Mouse (Mus musculus) frontal cortex, adult (tissue): ENCODE measurements around the gene Glis2.

Experiments
- ATAC-seq: cut with Nextera tagmentation; 2 replicates; pipeline ENCODE4 v1.9.2; 2017; ENCODE audit warnings: mild to moderate bottlenecking, moderate library complexity, mixed read lengths; ENCODE audit not compliant: low TSS enrichment

Gene Glis2

DNA sequence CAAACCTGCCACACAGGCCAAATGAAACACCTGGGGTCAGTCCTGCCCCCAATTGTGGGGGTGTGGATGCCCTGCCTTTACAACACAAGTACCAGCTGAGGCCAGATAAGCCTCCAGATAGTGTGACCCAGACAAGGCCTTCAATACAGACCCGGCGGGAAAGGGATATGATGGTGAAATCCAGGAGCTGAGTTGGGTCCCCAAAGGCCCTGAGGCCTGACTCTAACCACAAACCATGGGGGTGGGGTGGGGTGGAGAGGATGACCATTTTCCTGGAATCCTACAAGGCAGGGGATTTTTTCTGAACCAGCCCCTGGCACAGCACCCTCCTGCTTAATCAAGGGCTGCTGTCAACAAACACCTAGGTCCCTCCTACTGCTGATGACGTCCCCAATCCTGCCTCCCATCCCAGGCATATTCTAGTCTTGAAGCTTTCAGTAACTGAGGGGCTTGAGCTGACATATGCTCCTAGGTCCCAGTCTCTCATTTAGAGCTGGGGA lies 44.4 kb downstream of the Glis2 start:
- ATAC-seq, result no peak

DNA sequence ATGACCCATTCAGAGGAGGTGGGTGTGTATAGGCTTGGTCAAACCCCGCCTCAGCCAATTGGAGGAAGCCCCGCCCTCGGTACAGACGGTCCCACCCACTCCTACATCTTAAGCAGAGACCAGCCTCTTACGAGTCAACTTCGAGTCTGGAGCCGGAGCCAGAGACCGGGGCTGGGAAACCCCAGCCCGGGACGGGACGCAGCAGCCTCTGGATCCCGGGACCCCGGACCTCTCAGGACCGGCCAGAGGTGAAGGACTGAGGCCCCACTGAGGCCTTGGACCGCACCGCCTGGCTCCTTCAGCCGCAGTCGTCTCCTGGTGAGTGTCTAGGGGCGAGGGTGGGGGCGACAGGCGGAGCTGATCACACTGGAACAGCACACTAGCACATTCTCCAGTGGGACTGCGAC lies 45.3 kb downstream of the Glis2 start, which contains the start of the genes Vasn and Dnaja3:
Gene Vasn (plus strand): TSS at position 111 of the 407 bp plus-strand sequence.
Gene Dnaja3 (plus strand): TSS at position 159 of the 407 bp plus-strand sequence.
- ATAC-seq, result peak; percentile 48

DNA sequence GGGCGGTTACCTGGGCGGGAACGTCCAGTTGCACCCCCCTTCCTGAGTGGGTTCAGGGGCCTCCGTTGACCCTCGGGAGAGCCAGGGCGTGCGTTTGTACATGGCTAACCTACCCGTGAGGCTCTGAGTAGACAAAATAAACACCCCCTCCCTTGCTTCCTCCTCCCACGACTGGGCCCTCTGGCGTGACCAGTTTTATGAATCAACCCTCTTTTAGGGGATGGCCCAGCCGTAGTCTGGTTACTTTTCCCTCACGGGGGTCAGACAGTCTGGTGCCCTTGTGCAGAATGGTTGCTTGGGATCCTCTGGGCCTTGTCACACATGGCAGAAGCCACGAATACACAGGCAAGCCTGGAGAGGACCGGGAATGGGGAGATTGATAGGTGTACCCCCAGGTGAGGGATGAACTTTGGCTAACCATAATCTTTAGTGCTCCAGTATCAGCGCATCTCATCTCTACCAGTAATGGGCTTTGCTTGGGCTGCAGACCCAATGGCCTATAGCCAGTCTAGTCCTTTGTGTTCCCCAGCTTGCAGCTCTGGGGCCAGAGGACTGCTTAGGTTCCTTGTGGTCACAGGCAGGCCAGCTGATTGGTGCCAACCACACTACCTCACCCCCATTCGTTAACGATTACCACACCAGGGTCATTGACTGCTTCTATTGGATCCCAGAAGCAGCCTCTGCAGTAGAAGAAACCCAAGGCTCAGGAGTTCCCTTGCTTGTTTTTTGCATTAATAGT lies 45.9 kb downstream of the Glis2 start:
- ATAC-seq, result no peak

DNA sequence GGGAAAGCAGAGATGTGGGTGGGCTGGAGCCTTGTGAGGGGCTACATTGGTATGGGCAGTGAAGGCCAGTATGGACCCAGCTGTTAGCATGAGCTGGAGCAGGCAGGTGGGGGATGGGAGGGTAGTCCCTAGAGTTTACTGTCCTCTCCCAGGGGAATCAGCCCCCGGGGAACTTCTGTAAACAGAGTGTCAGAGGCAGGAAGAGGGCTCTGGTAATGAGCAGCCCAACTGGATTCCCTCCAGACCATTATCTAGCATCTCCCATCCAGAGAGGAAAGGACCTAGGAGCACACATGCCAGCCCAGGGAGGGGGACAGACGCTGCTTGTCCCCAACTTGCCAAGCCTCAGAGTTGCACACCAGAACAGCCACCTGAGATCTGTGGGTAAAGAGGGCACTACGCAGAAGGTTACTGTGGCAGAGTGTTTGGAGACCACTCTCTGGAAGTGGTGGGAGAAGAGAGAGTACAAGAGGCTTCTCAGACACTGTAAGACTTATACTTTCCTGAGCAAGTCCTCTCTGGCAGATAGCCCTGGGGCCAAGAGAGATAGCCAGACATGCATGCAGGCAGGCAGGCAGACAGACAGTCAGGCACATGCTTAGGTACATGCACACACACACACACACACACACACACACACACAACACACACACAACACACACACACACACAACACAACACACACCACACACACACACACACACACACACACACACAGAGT lies 46.8 kb downstream of the Glis2 start:
- no peak for ATAC-seq

DNA sequence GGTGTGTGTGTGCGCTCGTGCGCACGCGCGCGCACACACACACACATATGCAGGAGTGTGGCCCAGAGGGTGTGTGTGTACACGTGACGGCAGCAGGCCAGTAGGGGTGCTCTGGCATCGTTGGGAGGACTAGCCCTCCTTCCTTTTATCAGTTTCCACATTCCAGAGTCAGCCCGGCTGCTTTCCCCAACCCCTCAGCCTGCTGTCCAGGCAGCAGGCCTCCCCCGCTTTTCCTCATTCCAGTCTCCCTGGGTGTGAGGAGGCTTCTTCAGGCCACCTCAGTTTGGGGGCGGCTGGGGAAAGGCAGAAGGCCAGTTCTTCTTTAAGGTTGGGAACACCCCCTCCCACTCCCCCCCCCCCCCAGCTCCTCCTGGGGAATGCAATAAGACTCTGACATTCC lies 47.7 kb downstream of the Glis2 start:
- ATAC-seq, result peak; percentile 65

DNA sequence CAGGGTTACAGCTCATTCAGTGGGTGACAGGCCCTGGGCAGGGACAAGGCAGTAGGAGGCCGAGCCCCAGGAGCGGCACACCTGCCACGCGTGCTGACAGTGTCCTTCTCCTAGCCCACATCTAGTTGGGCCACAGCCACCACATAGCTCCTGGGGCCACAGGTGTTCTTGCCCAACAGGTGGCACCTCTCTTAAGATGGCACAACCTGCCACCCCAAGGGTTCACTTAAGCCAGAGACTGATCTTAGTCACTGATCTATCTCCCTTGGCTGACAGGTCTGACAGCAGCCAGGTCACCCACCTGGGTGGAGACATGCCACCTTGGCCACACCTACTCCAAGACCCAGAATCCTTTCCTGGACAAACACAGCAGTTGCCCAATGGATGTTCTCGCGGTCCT lies 48.4 kb downstream of the Glis2 start:
- ATAC-seq, result no peak

DNA sequence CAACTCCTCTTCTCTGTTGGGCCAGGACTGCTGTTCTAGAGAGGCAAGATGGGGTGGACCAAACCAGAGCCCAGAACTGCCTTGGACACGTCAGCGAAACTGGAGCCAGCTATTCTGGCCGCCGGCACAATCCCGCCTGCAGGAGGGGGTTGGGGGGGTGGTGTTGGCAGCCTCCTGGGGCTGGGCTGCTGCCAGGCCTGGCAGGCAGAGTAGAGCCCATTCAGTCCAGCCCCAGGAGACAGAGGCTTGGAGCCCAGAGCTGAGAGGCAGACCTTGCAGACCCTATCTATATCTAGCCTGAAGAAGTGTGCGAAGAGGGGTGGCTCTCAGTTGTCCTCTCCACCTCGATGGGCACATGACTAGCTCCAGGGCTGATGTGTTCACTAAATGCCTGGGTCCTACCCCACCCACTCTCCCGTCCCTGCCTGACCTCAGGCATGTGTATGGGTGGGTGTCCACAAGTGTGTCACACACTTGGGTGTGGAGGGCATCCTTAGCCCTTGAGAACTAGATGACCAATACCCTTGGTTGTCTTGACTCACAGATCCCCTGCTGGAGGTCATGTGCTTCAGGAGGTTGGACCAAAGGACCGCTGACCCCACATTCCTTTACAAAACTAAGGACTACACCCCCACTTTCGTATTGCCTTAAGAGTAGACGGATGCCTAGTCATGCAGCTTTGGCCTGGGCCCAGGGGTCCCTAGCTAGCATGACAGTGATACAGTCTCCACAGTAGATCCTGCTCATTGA lies 49.3 kb downstream of the Glis2 start:
- peak; percentile 19 for ATAC-seq

DNA sequence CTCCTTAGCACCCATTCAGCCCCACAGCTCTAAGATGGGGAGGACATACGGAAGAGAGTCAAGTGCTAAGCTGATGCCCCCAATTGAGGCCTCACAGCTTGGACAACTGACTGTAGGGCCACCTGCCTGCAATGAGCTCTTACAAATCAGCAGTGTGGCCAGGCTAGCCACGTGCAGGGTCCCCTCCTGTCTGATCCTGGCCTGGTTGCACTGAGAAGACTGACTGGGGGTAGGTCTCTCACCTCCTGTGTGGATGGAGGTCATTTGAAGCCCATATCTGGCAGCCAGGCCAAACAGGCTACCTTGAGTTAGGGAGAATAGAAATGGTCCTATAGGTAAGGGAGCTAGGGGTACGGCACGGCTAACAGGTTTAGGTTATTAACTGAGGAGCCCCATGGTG lies 51.4 kb downstream of the Glis2 start:
- ATAC-seq, result no peak

DNA sequence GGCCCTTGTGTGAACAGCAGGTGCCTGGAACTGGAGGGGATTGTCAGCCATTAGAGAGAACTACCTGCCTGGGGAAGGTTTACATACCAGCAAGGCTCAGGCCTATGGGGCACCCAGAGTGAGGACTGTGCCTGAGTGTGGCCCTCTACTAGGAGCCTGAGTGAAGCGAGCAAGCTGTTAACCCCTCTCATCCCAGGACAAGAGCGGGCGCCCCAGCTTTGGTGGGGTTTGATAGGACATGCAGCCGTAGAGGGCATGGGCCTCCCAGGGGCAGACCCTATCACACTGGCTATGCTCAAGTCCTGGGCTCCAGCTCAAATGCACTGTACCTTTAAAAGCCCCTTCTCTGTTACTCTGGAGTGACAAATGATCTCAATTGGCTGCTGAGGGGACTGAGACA lies 52.3 kb downstream of the Glis2 start:
- ATAC-seq, result no peak

DNA sequence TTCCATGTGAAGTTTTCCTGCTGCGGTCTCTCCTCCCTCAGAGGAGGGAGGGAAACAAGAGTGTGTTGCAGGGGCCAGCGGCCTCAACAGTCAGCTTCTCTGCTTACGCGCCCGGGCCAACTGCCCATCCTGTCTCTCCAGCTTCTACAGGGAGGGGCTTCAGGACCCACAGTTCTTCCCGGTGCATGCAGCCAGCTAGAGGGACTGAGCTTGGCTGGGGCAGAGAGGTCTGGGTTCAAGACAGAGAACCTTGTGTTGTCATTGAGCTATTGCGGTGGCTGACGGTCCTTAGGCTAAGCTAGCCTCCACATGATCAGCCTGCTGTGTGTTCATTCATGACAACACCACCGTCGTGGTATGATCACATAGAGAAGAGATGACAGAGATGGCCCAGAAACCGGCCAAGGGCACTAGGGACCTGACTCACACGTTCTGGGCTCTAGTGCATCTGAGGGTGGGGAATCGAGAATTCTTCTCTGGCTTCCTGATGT lies 53.2 kb downstream of the Glis2 start:
- ATAC-seq, result no peak

DNA sequence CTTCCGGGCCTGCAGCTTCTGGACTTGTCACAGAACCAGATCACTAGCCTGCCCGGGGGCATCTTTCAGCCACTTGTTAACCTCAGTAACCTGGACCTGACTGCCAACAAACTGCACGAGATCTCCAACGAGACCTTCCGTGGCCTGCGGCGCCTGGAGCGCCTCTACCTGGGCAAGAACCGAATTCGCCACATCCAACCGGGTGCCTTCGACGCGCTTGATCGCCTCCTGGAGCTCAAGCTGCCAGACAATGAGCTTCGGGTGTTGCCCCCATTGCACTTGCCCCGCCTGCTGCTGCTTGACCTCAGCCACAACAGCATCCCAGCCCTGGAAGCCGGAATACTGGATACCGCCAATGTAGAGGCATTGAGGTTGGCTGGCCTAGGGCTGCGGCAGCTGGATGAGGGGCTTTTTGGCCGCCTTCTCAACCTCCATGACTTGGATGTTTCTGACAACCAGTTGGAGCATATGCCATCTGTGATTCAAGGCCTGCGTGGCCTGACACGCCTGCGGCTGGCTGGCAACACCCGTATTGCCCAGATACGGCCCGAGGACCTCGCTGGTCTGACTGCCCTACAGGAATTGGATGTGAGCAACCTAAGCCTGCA lies 54.0 kb downstream of the Glis2 start:
- ATAC-seq, result no peak

DNA sequence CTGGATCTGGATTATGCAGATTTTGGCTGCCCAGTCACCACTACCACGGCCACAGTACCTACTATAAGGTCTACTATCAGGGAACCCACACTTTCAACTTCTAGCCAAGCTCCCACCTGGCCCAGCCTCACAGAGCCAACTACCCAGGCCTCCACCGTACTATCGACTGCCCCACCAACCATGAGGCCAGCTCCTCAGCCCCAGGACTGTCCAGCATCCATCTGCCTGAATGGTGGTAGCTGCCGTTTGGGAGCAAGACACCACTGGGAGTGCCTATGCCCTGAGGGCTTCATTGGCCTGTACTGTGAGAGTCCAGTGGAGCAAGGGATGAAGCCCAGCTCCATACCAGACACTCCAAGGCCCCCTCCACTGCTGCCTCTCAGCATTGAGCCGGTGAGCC lies 54.7 kb downstream of the Glis2 start:
- ATAC-seq, result no peak

DNA sequence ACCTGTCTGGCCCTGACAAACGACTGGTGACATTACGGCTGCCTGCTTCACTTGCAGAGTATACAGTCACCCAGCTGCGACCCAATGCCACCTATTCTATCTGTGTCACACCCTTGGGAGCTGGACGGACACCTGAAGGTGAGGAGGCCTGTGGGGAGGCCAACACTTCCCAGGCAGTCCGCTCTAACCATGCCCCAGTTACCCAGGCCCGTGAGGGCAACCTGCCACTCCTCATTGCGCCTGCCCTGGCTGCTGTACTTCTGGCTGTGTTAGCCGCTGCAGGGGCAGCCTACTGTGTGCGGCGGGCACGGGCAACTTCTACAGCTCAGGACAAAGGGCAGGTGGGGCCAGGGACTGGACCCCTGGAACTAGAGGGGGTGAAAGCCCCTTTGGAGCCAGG lies 55.2 kb downstream of the Glis2 start:
- ATAC-seq, result no peak

DNA sequence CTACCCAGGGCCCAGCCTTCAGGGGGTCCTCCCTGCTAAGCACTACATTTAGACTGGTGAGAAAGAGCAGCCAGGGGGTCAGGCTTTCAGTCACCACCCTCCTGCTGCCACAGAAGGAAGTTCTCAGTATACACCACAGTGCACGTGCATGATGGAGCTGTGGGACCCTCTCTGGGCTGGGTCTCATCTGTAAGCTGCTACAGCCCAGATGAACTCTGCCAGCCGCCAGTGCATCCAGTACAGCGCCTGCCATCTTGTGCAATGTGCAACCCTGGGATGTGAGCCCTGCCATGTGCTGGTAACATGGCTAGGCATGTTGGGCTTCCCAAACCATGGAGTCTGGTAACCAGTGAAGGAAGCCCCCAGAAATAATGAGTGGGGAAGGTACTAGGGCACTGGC lies 55.6 kb downstream of the Glis2 start:
- ATAC-seq, result no peak

DNA sequence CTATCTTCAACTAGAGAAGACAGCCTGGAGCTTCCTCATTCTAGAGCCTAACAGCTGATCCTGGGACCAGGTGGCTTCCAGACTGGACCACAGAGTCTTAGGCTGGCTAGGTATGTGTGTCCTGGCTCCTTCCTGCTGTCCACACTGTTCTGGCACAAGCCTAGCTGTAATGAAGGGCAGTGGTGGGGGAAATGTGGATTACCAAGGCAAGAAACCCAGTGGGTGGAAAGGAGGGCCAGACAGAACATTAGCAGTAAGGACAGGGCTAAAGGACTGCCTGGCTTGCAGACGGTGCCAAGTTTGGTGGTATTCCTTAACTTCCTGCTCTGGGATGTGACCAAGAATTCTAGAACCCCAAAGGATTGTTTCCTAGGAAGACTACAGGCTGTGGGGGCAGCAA lies 56.6 kb downstream of the Glis2 start:
- no peak for ATAC-seq

DNA sequence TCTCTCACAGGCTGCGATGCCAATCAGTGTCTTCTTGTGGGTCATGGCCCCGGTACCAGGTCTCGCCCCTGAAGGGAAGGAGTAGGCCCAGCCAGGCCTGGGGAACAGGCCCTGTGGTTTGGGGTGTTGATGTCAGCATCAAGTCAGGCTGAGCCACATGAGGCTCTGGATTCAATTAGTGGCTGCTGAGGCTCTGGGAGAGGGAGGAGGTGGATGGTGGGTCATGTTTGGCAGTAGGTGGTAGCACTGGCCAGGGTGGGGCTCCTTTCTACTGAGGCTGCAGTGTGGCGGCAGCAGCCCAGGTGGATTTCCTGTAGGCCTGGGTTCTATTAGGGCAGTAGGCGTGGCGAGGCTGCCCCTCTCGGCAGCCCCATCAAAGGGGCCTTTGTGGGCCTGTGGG lies 57.1 kb downstream of the Glis2 start:
- no peak for ATAC-seq

DNA sequence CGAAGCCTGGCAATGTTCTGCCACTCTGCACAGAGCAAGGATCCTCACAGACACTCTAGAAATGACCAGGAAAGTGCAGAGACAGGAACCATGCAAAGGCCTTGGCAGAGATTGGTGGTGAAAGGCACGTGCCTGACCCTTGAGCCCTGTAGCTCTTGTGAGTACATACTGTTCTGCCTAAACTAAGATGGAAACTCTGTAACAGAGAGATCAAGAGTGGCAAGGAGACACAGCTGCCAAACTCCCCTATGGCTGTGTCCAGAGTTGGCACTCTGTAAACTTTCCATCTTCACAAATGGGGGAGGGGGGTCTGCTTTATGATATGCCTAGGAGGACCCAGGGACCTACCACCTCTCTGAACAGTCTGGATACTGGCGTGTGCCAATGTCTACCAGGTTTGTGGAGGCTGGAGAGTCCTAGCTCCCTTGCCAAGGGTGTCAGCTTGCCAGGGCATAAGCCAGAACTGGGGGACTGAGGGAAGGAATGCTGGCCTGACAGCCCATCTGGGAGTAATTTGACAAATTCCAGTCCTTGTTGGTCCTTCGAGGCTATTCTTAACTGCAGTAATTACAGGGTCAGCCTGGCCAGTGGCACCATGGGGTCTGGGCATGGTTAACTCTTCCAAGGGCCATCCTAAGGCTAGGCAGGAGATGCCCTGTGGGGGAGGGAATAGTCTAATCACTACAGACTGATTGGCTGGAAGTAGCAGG lies 58.3 kb downstream of the Glis2 start:
- ATAC-seq, result no peak

DNA sequence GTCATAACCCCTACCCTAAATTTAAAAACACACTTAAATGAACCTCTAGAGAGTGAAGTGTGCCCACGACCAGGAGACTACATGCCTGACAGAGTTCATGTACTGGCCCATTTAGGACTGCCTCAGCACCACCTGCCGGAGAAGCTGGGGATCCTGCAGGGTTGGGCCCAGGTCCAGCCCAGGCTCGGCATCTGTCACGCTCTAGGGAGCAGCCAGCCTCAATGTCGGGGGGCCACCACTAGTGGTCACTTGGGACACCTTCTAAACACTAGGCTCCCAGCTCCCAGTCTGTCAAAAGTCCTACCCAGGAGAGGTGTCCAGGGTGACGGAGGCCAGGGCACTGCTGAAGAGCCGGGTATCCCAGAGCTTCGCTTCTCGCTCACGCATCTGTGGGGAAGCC lies 60.2 kb downstream of the Glis2 start:
- ATAC-seq, result no peak

DNA sequence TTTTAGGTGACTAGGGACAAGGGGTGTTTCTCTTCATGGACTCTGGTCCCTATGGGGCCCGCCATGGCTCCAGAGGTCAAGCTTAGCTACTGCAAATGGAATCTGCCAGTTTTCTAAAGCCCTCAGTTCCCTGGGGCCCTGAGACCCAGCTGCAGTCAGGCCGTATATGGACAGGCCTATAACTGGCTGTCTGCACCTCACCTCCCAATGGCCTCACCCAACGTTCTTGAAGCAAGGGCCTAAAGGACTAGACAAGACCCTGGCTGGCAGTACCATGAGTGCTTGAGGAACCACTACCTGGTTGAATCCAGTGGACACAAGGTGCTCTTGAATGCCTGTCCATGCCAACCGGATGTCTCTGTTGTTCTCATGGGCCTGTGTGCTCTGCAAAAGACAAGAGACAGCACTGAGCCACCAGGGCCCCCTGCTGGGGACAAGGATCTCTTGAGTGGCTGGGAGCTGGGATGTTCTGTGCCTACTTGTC lies 60.8 kb downstream of the Glis2 start:
- ATAC-seq, result peak; percentile 43; the same call in 1 of the 2 replicates

DNA sequence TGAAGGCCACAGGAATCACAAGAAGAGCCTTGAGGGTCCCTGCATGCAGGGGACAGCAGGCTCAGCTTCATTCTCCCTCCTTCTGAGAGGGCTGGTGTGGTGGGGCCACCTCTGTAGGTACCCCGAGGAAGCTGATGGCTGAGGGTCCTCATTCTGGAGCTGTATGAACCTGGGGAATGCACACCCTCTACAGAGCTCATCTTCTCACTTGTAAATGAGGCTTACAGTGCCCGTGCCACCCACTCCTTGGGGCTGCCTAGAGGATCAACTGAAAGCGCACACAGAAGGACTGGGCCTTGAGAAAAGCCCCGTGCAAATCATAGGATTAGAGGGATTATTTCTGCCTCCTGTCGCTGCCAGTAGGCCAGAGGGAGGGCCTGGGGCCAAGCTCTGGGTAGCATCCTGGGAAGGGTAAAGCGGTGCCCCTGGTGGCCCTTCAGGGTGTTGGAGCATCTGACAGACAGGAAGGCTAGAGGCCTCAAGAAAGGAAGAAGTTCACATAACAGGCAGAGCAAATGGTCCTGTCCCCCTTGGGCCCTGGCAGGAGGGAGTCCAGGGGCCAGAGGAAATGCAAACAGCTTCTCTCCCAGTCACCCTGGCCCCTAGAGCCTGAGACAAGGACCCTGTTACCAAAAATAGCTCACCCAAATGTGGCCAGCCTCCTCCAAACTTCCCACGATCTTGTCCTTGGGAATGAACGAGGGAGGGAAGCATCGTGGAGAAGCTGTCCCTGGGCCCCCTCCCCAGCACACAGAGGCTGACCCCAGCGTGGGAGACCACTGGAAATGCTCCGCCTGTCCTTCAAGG lies 61.5 kb downstream of the Glis2 start:
- ATAC-seq, result peak; percentile 36; the same call in 1 of the 2 replicates
